25 mouse cellular contexts compared by ENCODE assay signal in the genomic region with DNA sequence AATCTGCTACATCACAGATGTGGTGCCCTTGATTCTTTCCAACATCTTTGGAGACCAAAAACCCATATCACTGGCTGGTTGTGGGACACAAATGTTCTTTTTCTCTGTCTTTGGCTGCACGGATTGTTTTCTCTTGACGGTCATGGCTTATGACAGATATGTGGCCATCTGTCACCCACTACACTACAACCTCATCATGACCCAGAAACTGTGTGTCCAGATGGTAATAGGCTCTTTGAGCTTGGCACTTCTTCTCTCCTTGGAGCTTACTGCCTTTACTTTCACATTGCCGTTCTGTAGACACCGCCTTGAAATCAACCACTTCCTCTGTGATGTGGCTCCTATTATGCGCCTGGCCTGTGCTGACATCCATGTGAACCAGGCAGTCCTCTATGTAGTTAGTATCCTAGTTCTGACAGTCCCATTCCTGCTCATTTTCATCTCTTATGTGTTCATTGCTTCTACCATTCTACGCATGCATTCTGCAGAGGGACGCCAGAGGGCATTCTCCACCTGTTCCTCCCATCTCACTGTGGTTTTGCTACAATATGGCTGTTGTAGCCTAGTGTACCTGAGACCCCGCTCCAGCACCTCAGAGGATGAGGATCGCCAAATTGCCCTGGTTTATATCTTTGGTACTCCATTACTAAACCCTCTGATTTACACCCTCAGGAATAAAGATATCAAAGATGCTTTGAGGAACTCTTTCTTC. TPM values are rescaled to one million over a fixed set of nuclear protein-coding genes. Genes with fewer than 3 reads are reported as not detected.
DNase-seq lines count a peak whose midpoint lies in the region; ATAC-seq and TF ChIP-seq lines count a peak whose summit lies in the region.
"Had no signal": no experiment of that assay in that cellular context is flagged by ENCODE, and none has a peak within 500 bp of the region (broad histone marks: within the 10 kb centered on the region; RNA-seq: fewer than 3 reads in every experiment).

No protein-coding gene starts in this region.

- intact Hi-C loops in gastrocnemius, postnatal 14 days (cut with DNase I; ENCODE audit: low total_unique reads) = no loop called here

- H3K36me3 ChIP-seq in E14TG2a.4 (ENCODE audit: insufficient read depth, low read length) = no peaks in the 10 kb centered on the region
- H3K36me3 ChIP-seq: G1E; kidney, embryonic 15.5 days; midbrain, embryonic 13.5 days; neural tube, embryonic 15.5 days; stomach, embryonic 15.5 days had no signal

- H3K4me3 ChIP-seq in E14TG2a.4 (replicated peaks; ENCODE audit: low read length) = no peak overlapping the region
- H3K4me3 ChIP-seq: kidney, embryonic 15.5 days; midbrain, embryonic 13.5 days; neural tube, embryonic 15.5 days; stomach, embryonic 15.5 days had no signal

- 0 out of 2 replicates have a peak, but pooled peaks have one; percentile 17 for ATAC-seq in monocyte, adult 5-6 weeks (replicated peaks; ENCODE audit: insufficient number of reproducible peaks, low FRiP score, low TSS enrichment, poor library complexity, severe bottlenecking)
- ATAC-seq: lung, postnatal 0 days; midbrain, embryonic 13.5 days had no signal

- DNase-seq in R1 (ENCODE audit: low read depth, low spot score) = peak; percentile 61
- DNase-seq in cerebellum, adult 8-10 months = peak; percentile 14
- DNase-seq in kidney, postnatal 25 days = no peak
- no peak for DNase-seq in adrenal gland, postnatal 14 days
- no peak for DNase-seq in gastrocnemius, postnatal 14 days
- DNase-seq: embryo, embryonic 11 days; heart, postnatal 36 days; liver; right cerebral cortex, postnatal 25 days; thymus, adult 18-20 months; thymus, postnatal 4 days had no signal

- TF ChIP-seq CTCF in E14TG2a.4 (conservative IDR thresholded peaks at IDR 0.05; ENCODE audit: low read length) = peak; percentile 24; the same call in 1 of the 2 replicates

- no peaks in the 10 kb centered on the region for H3K4me1 ChIP-seq in E14TG2a.4 (replicated peaks; ENCODE audit: low read depth, low read length)
- H3K4me1 ChIP-seq: kidney, embryonic 15.5 days; midbrain, embryonic 13.5 days; neural tube, embryonic 15.5 days; stomach, embryonic 15.5 days had no signal

- no peaks in the 10 kb centered on the region for H3K27me3 ChIP-seq in E14TG2a.4 (ENCODE audit: insufficient read depth, low read length)
- H3K27me3 ChIP-seq: kidney, embryonic 15.5 days; midbrain, embryonic 13.5 days; neural tube, embryonic 15.5 days; stomach, embryonic 15.5 days had no signal

- H3K9me3 ChIP-seq in E14TG2a.4 (ENCODE audit: low read length) = no peaks in the 10 kb centered on the region
- H3K9me3 ChIP-seq: kidney, embryonic 15.5 days; midbrain, embryonic 13.5 days; neural tube, embryonic 15.5 days; stomach, embryonic 15.5 days had no signal

RNA-seq across cellular contexts. Expression of a gene that starts 4.3 kb away (rescaled TPM):
- total RNA-seq in monocyte, adult 5-6 weeks (2017) = not detected in 3 replicates
- total RNA-seq in adrenal gland, postnatal 14 days (2021) = not detected in 2 replicates
- total RNA-seq in gastrocnemius, postnatal 14 days (2021) = not detected
- total RNA-seq: adrenal gland, postnatal 4 days; G1E; gastrocnemius, adult 18-20 months; granulocyte monocyte progenitor cell, adult 5-6 weeks; heart, postnatal 36 days; layer of hippocampus, adult 18-20 months; left cerebral cortex, postnatal 36 days; megakaryocyte, adult 5-6 weeks had no signal

RNA-seq across cellular contexts. Expression of a gene that starts 9.0 kb away (rescaled TPM):
- total RNA-seq in monocyte, adult 5-6 weeks (2017) = not detected in 3 replicates
- not detected in 2 replicates for total RNA-seq in adrenal gland, postnatal 14 days (2021)
- not detected for total RNA-seq in gastrocnemius, postnatal 14 days (2021)
- total RNA-seq: adrenal gland, postnatal 4 days; gastrocnemius, adult 18-20 months; granulocyte monocyte progenitor cell, adult 5-6 weeks; heart, postnatal 36 days; layer of hippocampus, adult 18-20 months; left cerebral cortex, postnatal 36 days; megakaryocyte, adult 5-6 weeks had no signal

RNA-seq across cellular contexts. Expression of a gene that starts 29.2 kb away (rescaled TPM):
- total RNA-seq in monocyte, adult 5-6 weeks (2017) = not detected in 3 replicates
- total RNA-seq in adrenal gland, postnatal 14 days (2021) = not detected in 2 replicates
- total RNA-seq in gastrocnemius, postnatal 14 days (2021) = not detected
- total RNA-seq: adrenal gland, postnatal 4 days; gastrocnemius, adult 18-20 months; granulocyte monocyte progenitor cell, adult 5-6 weeks; heart, postnatal 36 days; layer of hippocampus, adult 18-20 months; left cerebral cortex, postnatal 36 days; megakaryocyte, adult 5-6 weeks had no signal

RNA-seq across cellular contexts. Expression of a gene that starts 29.3 kb away (rescaled TPM):
- total RNA-seq in monocyte, adult 5-6 weeks (2017) = not detected in 3 replicates
- total RNA-seq in adrenal gland, postnatal 14 days (2021) = not detected in 2 replicates
- total RNA-seq in gastrocnemius, postnatal 14 days (2021) = not detected
- total RNA-seq: adrenal gland, postnatal 4 days; G1E; gastrocnemius, adult 18-20 months; granulocyte monocyte progenitor cell, adult 5-6 weeks; heart, postnatal 36 days; layer of hippocampus, adult 18-20 months; left cerebral cortex, postnatal 36 days; megakaryocyte, adult 5-6 weeks had no signal

RNA-seq across cellular contexts. Expression of a gene that starts 45.6 kb away (rescaled TPM):
- not detected in 3 replicates for total RNA-seq in monocyte, adult 5-6 weeks (2017)
- not detected in 2 replicates for total RNA-seq in adrenal gland, postnatal 14 days (2021)
- total RNA-seq in gastrocnemius, postnatal 14 days (2021) = not detected
- total RNA-seq: adrenal gland, postnatal 4 days; gastrocnemius, adult 18-20 months; granulocyte monocyte progenitor cell, adult 5-6 weeks; heart, postnatal 36 days; layer of hippocampus, adult 18-20 months; left cerebral cortex, postnatal 36 days; megakaryocyte, adult 5-6 weeks had no signal

Comparison
In these comparisons a context has a peak if more than half of its experiments do, and no peak if none do; other contexts are left out.
1. DNase-seq: peak in R1 (single experiment) and cerebellum, adult 8-10 months (single experiment); none in kidney, postnatal 25 days (0 of 2), adrenal gland, postnatal 14 days (single experiment) and gastrocnemius, postnatal 14 days (single experiment).